Mouse (Mus musculus): ENCODE measurements around the gene Msgn1. TPM values are rescaled to one million over a fixed set of nuclear protein-coding genes. Genes with fewer than 3 reads are reported as not detected.

Gene Msgn1
- polyA plus RNA-seq, 1 experiment from 2014 or later, result not detected

DNA sequence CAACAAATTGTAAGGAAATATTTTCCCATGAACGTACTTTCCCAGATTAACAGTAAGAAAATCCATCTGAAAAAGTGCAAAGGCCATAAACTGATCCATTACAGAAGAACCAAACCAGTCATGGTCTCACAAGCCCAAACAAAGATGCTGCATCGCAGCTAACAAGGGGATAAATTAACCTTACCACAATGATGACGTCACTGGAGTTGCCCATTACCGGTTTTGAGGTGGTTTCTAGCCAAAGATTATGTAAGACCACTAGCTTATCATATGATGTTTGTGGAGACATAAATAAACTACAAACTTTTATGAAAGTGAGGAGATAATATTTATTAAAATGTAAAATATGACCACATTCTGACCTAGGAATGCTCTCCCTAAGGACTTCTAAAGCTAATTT is 2.5 kb downstream of the Msgn1 start:
- no peaks in the 10 kb centered on the region for H3K36me3 ChIP-seq (ENCODE audit: control insufficient read depth, insufficient read depth, low read length)
- 42% methylated on average over 4 of the region's 4 CpGs for WGBS
- H3K4me1 ChIP-seq (ENCODE audit: control insufficient read depth, insufficient read depth, low read length), result peaks cover 4% of the 10 kb centered on the region; the same call in 1 of the 2 replicates
- H3K27me3 ChIP-seq (replicated peaks; ENCODE audit: control insufficient read depth, insufficient read depth, low read length), result no peaks in the 10 kb centered on the region
- H3K9ac ChIP-seq (ENCODE audit: low read length), result no peak overlapping the region
- H3K27ac ChIP-seq (ENCODE audit: low read depth, low read length), result no peak overlapping the region
- H3K4me2 ChIP-seq (ENCODE audit: low read length), result no peak overlapping the region
- no peak for ATAC-seq
- DNase-seq (ENCODE audit: low spot score), result no peak
- no peak overlapping the region for H3K4me3 ChIP-seq (ENCODE audit: low read depth, low read length)
- H3K9me3 ChIP-seq (replicated peaks; ENCODE audit: control insufficient read depth, low read length), result no peaks in the 10 kb centered on the region

GRCm38 (mm10) chr12:11203694-11204665 is 4.8 kb downstream of the Msgn1 start:
- peaks cover 4% of the 10 kb centered on the region; the same call in 1 of the 2 replicates for H3K4me1 ChIP-seq (ENCODE audit: control insufficient read depth, insufficient read depth, low read length)
- H3K9ac ChIP-seq (ENCODE audit: low read length), result no peak overlapping the region
- ATAC-seq (no peak), DNase-seq (ENCODE audit: low spot score) (no peak)
- no peak overlapping the region for H3K4me2 ChIP-seq (ENCODE audit: low read length)
- H3K36me3 ChIP-seq (ENCODE audit: control insufficient read depth, insufficient read depth, low read length), result no peaks in the 10 kb centered on the region
- H3K4me3 ChIP-seq (ENCODE audit: low read depth, low read length), result no peak overlapping the region
- H3K9me3 ChIP-seq (replicated peaks; ENCODE audit: control insufficient read depth, low read length), result no peaks in the 10 kb centered on the region
- no peak overlapping the region for H3K27ac ChIP-seq (ENCODE audit: low read depth, low read length)
- H3K27me3 ChIP-seq (replicated peaks; ENCODE audit: control insufficient read depth, insufficient read depth, low read length), result no peaks in the 10 kb centered on the region
- 84% methylated on average over 18 of the region's 18 CpGs for WGBS

- ATAC-seq (no peak), DNase-seq (ENCODE audit: low spot score) (no peak)
- no peak overlapping the region for H3K4me2 ChIP-seq (ENCODE audit: low read length)
- no peaks in the 10 kb centered on the region for H3K36me3 ChIP-seq (ENCODE audit: control insufficient read depth, insufficient read depth, low read length)
- no peak overlapping the region for H3K4me3 ChIP-seq (ENCODE audit: low read depth, low read length)
- H3K9me3 ChIP-seq (replicated peaks; ENCODE audit: control insufficient read depth, low read length), result no peaks in the 10 kb centered on the region
- 95% methylated on average over 8 of the region's 8 CpGs for WGBS
- no peaks in the 10 kb centered on the region for H3K4me1 ChIP-seq (ENCODE audit: control insufficient read depth, insufficient read depth, low read length)
- H3K27ac ChIP-seq (ENCODE audit: low read depth, low read length), result no peak overlapping the region
- H3K9ac ChIP-seq (ENCODE audit: low read length), result no peak overlapping the region
- H3K27me3 ChIP-seq (replicated peaks; ENCODE audit: control insufficient read depth, insufficient read depth, low read length), result no peaks in the 10 kb centered on the region
Observed at GRCm38 (mm10) chr12:11202476-11202875, 6.3 kb downstream of the Msgn1 start.

GRCm38 (mm10) chr12:11200711-11201110 is 8.1 kb downstream of the Msgn1 start:
- Histone ChIP-seq H3K9me3 (replicated peaks; ENCODE audit: control insufficient read depth, low read length) (no peaks in the 10 kb centered on the region), H3K9ac (ENCODE audit: low read length) (no peak overlapping the region), H3K27ac (ENCODE audit: low read depth, low read length) (no peak overlapping the region), H3K27me3 (replicated peaks; ENCODE audit: control insufficient read depth, insufficient read depth, low read length) (no peaks in the 10 kb centered on the region), H3K4me1 (ENCODE audit: control insufficient read depth, insufficient read depth, low read length) (no peaks in the 10 kb centered on the region), H3K36me3 (ENCODE audit: control insufficient read depth, insufficient read depth, low read length) (no peaks in the 10 kb centered on the region), H3K4me2 (ENCODE audit: low read length) (no peak overlapping the region), H3K4me3 (ENCODE audit: low read depth, low read length) (no peak overlapping the region)
- DNase-seq (ENCODE audit: low spot score) (no peak), ATAC-seq (no peak)
- 98% methylated on average over 12 of the region's 12 CpGs for WGBS

DNA sequence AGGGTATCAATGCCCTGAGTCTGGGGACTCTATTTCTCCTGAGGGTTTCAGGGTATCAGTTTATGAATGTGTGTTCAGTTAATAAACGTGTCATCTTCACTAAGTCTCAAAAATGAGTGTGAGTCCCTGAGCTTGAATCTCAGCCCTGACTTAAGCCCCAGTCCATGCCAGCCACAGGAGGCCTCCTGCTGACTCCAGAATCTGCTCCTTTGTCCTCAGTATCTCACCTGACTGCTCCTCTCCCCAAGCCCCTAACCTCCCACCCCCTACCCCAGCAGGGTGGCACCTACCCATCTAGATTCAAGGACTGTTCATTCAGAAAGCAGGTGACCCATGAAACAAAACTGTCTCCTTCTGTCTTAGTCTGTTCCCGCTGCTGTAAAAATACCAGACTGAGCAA is 10.2 kb downstream of the Msgn1 start:
- H3K36me3 ChIP-seq (ENCODE audit: control insufficient read depth, insufficient read depth, low read length), result no peaks in the 10 kb centered on the region
- H3K27ac ChIP-seq (ENCODE audit: low read depth, low read length), result no peak overlapping the region
- 14% methylated on average over 2 of the region's 2 CpGs for WGBS
- no peak for ATAC-seq
- DNase-seq (ENCODE audit: low spot score), result no peak
- H3K9ac ChIP-seq (ENCODE audit: low read length), result no peak overlapping the region
- H3K4me1 ChIP-seq (ENCODE audit: control insufficient read depth, insufficient read depth, low read length), result no peaks in the 10 kb centered on the region
- no peaks in the 10 kb centered on the region for H3K27me3 ChIP-seq (replicated peaks; ENCODE audit: control insufficient read depth, insufficient read depth, low read length)
- no peak overlapping the region for H3K4me2 ChIP-seq (ENCODE audit: low read length)
- no peaks in the 10 kb centered on the region for H3K9me3 ChIP-seq (replicated peaks; ENCODE audit: control insufficient read depth, low read length)
- H3K4me3 ChIP-seq (ENCODE audit: low read depth, low read length), result no peak overlapping the region

GRCm38 (mm10) chr12:11198026-11198425 is 10.7 kb downstream of the Msgn1 start:
- H3K27me3 ChIP-seq (replicated peaks; ENCODE audit: control insufficient read depth, insufficient read depth, low read length), result no peaks in the 10 kb centered on the region
- H3K9me3 ChIP-seq (replicated peaks; ENCODE audit: control insufficient read depth, low read length), result no peaks in the 10 kb centered on the region
- ATAC-seq (peak; percentile 30; the same call in 1 of the 2 replicates), DNase-seq (ENCODE audit: low spot score) (no peak)
- no peak overlapping the region for H3K9ac ChIP-seq (ENCODE audit: low read length)
- no peaks in the 10 kb centered on the region for H3K36me3 ChIP-seq (ENCODE audit: control insufficient read depth, insufficient read depth, low read length)
- WGBS, result 2% methylated on average over 4 of the region's 4 CpGs
- H3K4me2 ChIP-seq (ENCODE audit: low read length), result no peak overlapping the region
- H3K4me1 ChIP-seq (ENCODE audit: control insufficient read depth, insufficient read depth, low read length), result no peaks in the 10 kb centered on the region
- no peak overlapping the region for H3K27ac ChIP-seq (ENCODE audit: low read depth, low read length)
- no peak overlapping the region for H3K4me3 ChIP-seq (ENCODE audit: low read depth, low read length)

DNA sequence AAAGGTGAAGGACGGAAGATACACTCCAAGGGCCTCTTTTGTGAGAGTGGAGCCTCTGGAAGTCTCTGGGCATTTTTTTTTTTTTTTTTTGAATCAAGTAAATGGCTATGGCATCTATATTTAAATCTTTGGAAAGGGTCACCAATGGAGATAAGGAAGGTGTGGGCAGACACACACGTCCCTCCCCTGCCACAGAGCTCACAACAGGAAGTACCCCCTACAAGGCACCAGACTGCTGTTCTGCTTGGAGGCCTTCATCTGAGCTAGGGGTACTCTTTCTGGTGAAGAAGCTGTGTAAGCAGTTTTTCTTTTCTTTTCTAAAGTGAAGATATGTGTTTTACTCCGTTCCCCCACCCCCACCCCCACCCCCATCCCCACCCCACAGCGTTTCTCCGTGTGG is 11.9 kb downstream of the Msgn1 start:
- Histone ChIP-seq H3K4me1 (ENCODE audit: control insufficient read depth, insufficient read depth, low read length) (no peaks in the 10 kb centered on the region), H3K9ac (ENCODE audit: low read length) (no peak overlapping the region), H3K27ac (ENCODE audit: low read depth, low read length) (no peak overlapping the region), H3K4me3 (ENCODE audit: low read depth, low read length) (no peak overlapping the region), H3K27me3 (replicated peaks; ENCODE audit: control insufficient read depth, insufficient read depth, low read length) (no peaks in the 10 kb centered on the region), H3K9me3 (replicated peaks; ENCODE audit: control insufficient read depth, low read length) (no peaks in the 10 kb centered on the region), H3K4me2 (ENCODE audit: low read length) (no peak overlapping the region), H3K36me3 (ENCODE audit: control insufficient read depth, insufficient read depth, low read length) (no peaks in the 10 kb centered on the region)
- no peak for DNase-seq (ENCODE audit: low spot score)
- WGBS, result 39% methylated on average over 5 of the region's 5 CpGs
- 0 out of 2 replicates have a peak, but pooled peaks have one; percentile 2 for ATAC-seq

- DNase-seq (ENCODE audit: low spot score), result peak; percentile 50
- ATAC-seq, result peak; percentile 89
- 9% methylated on average over 18 of the region's 19 CpGs for WGBS
- H3K9me3 ChIP-seq (replicated peaks; ENCODE audit: control insufficient read depth, low read length), result no peaks in the 10 kb centered on the region
- H3K4me3 ChIP-seq (ENCODE audit: low read depth, low read length), result no peak overlapping the region
- peak overlapping the region; percentile 37 for H3K4me2 ChIP-seq (ENCODE audit: low read length)
- H3K4me1 ChIP-seq (ENCODE audit: control insufficient read depth, insufficient read depth, low read length), result no peaks in the 10 kb centered on the region
- H3K9ac ChIP-seq (ENCODE audit: low read length), result no peak overlapping the region
- no peak overlapping the region for H3K27ac ChIP-seq (ENCODE audit: low read depth, low read length)
- H3K27me3 ChIP-seq (replicated peaks; ENCODE audit: control insufficient read depth, insufficient read depth, low read length), result no peaks in the 10 kb centered on the region
- no peaks in the 10 kb centered on the region for H3K36me3 ChIP-seq (ENCODE audit: control insufficient read depth, insufficient read depth, low read length)
Observed at GRCm38 (mm10) chr12:11196142-11196597, 12.6 kb downstream of the Msgn1 start.

GRCm38 (mm10) chr12:11195031-11195430 is 13.7 kb downstream of the Msgn1 start:
- H3K27me3 ChIP-seq (replicated peaks; ENCODE audit: control insufficient read depth, insufficient read depth, low read length), result no peaks in the 10 kb centered on the region
- no peak for ATAC-seq
- H3K36me3 ChIP-seq (ENCODE audit: control insufficient read depth, insufficient read depth, low read length), result no peaks in the 10 kb centered on the region
- H3K9me3 ChIP-seq (replicated peaks; ENCODE audit: control insufficient read depth, low read length), result no peaks in the 10 kb centered on the region
- no peak overlapping the region for H3K9ac ChIP-seq (ENCODE audit: low read length)
- no peak for DNase-seq (ENCODE audit: low spot score)
- no peaks in the 10 kb centered on the region for H3K4me1 ChIP-seq (ENCODE audit: control insufficient read depth, insufficient read depth, low read length)
- 96% methylated on average over 1 of the region's 1 CpGs for WGBS
- no peak overlapping the region for H3K27ac ChIP-seq (ENCODE audit: low read depth, low read length)
- no peak overlapping the region for H3K4me3 ChIP-seq (ENCODE audit: low read depth, low read length)
- H3K4me2 ChIP-seq (ENCODE audit: low read length), result no peak overlapping the region
